Mouse (Mus musculus) embryonic fibroblast, embryonic 13.5 days (primary cell): ENCODE measurements around the gene Numb.

Source experiments
- CTCF ChIP-seq: IDR thresholded peaks from 2 replicates; pipeline ENCODE4 v1.5.1; 2011; ENCODE audit warnings: mild to moderate bottlenecking, control low read depth, low read length, moderate library complexity, borderline replicate concordance; ENCODE audit not compliant: insufficient read depth
- POLR2A ChIP-seq: IDR thresholded peaks from 2 replicates; pipeline ENCODE4 v1.6.1; 2011; ENCODE audit warnings: low read depth, mild to moderate bottlenecking, control low read depth, low read length, moderate library complexity

GRCm38 (mm10) chr12:83885516-83886285 is 36.0 kb downstream of the Numb start:
- TF ChIP-seq CTCF: no peak
- TF ChIP-seq POLR2A: no peak
